Mouse (Mus musculus) embryo, embryonic 10.5 days (tissue): Measurements from ENCODE around the gene Clstn2.

Source experiments
- DNase-seq: peaks from one replicate; pipeline ENCODE4 v3.0.0-alpha.2; 2015; ENCODE audit warnings: low spot score

The Clstn2 gene

GRCm38 (mm10) chr9:97679106-97679505 lies 353.9 kb downstream of the Clstn2 start:
- no peak for DNase-seq

- no peak for DNase-seq
These were observed 355.9 kb downstream of the Clstn2 start for GRCm38 (mm10) chr9:97677075-97677474.

- peak; percentile 21 for DNase-seq
These were observed 360.3 kb downstream of the Clstn2 start for GRCm38 (mm10) chr9:97672681-97673080.

DNA sequence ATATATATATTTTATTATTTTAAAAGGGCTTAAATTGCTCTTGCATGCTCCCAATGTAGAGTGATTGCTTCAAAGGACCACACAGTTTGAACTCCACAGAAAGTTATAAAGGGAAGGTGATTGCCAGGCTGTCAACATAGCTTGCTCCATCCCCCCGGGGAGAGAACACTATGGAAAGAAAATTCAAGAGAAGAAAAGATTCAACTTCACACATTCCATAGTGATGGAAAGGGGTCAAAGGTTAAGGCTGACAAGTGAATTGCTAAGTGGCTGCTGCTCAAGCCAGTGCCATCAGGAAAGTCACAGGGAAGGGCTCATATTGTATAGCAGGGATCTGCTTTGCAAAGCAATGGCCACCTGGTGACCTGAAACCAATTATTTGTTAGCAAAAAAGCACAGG lies 360.8 kb downstream of the Clstn2 start:
- DNase-seq: peak; percentile 83

DNA sequence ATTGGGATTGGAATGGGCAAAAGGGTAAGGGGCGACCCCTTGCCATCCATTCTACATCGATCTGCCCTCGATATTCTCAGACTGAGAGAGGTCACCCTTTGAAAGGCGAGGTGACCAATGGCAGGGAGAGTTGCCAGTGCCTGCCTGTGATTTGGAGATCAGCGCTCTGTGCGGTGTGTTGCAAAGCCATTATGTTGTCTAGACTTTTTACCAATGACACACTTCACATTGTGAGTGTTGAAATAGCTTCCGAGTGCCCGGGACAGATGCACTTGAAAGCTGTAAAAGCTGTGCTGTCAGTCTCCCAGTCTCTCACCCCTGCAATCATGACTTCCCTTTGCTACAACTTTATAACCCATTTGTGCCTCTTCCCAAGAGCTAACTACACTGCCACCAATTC lies 362.3 kb downstream of the Clstn2 start:
- DNase-seq: peak; percentile 10

DNA sequence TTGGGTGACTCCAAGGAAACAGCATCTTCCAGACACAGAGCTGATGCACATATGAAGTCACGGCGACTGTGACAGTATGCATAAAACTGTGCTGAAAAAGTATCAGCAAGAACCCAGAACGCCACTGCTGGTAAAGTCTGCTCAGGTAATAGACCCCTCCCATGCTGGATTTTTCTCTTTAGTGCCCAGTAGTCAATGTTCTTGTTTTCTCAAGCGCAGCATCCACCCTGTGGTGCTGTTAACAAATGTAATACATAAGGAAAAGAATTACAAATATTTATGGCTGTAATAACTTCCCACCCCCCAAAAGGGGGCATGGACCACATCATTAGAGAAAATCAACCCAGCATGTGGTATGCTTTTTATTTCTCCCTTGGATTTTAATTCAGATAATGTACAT lies 372.0 kb downstream of the Clstn2 start:
- DNase-seq: no peak

DNA sequence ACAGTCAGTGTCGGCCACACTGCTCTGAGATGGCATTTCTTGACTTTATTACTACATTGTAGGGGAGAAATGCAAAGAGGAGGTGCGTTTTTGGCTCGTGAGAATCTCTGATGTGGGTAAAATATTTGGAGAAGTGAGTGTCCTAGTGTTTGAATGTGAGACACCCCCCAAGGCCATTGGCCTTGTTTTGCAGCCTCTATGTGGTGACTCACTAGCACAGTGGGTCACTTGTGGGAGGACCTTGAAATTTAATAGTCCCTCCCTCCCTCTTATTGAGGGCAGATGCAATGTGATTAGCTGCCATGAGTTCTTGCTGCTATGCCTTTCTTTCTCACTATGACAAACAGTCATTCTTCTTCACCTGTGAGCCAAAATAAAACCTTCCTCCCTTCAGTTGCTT lies 374.2 kb downstream of the Clstn2 start:
- DNase-seq: no peak

DNA sequence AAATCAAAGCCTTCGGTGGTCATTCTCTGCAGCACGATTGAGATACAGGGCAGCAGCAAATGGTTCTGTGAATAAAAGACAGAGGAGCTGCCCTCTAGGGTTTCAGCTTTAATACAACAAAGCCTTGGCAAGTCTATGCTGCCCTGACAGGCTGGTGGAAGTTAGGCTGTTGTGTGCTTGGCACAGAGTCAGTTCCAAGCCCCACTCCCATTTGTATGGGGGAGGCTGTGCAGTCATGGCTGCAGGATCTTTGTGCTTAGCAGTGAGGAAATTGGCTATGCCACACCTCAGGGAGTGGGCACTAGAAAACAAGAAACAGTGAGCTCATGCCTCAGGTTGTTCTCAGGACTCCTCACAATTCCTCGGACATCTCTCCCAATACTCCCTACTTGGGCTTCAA lies 384.6 kb downstream of the Clstn2 start:
- no peak for DNase-seq

DNA sequence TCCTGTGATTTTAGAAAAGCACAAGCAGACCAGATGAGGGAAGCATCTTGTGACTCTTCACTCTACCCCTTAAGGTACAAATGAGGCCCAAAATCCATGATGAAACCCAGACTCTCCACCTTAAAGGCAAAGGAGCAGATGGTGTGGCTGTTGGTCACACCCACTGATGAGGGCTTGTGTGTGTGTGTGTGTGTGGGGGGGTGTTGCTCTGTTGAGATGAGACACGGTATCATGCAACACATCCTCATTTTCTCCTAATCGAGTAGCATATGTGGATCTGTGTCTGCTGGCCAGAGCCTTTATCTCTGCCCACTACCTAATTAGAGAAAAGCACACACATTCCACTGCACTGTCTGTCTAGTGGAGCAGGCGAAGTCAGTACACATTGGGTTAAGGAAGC lies 387.2 kb downstream of the Clstn2 start:
- DNase-seq: no peak

DNA sequence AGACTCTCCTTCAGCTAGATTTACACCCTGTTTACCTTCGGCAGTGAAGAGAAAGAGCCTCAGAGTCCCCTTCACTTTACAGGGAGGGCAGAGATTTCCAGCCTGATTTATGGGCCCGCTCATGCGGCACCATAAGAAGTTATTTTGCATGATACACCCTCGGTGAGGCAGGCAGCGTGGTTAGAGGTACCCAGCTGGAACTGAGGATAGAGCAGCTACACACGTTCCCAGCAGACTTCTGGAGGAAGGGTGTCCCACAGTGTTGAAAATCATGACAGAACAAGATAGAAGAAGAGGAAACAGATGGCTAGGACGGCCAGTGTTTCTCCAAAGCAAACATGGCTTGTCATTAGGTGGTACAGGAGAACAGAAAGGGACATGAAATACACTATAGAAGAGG lies 390.6 kb downstream of the Clstn2 start:
- no peak for DNase-seq

DNA sequence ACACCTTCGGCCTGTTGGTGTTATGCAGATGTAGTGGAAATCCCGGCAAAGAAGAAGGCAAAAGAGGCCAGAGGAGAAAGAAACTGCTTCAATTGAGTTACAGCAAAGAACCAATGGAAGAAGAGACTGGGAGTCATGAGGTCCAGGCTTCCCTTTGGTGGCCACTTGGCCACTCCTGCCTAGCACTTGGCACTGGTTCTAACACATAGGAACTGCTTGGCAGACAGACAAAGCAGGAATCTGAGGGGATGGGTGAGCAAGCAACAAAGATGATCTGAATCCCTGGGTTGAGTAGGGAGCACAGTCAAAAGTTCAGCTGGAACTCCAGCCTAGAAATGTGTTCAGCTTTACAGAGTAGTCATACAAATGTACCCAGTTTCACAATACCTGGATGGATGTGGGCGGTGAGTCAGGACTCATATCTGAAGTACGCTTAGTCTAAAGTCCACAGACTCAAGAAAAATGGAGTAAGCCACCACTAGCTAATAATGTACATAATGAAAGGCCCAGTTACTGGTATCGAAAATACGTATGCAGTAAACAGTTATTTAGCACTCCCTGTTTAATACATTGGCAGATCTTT lies 392.9 kb downstream of the Clstn2 start:
- no peak for DNase-seq

DNA sequence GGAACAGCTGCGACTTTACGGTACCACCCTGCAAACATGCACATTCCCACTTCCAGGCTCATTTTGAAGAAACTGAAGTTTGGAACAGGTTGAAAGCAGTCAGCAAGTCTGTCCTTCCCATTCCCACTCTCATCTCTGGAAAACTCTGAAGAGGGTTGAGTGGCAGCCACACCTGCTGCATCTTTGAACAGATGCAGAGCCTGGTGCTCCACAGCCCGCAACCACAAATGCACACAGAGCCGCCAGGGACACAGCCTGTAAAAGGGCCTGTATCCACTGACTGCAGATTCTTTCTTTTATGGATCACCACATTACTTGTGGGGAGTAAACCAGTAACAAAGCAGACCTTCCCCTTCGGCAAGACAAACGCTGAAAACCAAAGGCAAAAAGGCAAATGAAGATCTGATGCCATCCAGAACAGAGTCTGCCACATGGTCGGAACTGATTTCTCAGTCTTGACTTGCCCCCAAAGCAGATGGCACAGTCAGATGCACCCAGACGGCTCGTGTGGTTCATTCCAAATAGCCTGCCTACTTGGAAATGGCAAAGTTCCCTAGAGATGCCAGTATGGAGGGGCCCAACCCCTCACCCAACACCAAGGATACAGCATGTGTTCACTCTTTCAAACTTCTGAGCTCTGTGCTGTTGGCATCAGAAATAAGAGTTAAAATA lies 394.2 kb downstream of the Clstn2 start:
- no peak for DNase-seq

GRCm38 (mm10) chr9:97635351-97635750 lies 397.6 kb downstream of the Clstn2 start:
- DNase-seq: no peak

GRCm38 (mm10) chr9:97634831-97635230 lies 398.1 kb downstream of the Clstn2 start:
- DNase-seq: no peak

- peak; percentile 20 for DNase-seq
These were observed 403.8 kb downstream of the Clstn2 start for GRCm38 (mm10) chr9:97629180-97629579.

DNA sequence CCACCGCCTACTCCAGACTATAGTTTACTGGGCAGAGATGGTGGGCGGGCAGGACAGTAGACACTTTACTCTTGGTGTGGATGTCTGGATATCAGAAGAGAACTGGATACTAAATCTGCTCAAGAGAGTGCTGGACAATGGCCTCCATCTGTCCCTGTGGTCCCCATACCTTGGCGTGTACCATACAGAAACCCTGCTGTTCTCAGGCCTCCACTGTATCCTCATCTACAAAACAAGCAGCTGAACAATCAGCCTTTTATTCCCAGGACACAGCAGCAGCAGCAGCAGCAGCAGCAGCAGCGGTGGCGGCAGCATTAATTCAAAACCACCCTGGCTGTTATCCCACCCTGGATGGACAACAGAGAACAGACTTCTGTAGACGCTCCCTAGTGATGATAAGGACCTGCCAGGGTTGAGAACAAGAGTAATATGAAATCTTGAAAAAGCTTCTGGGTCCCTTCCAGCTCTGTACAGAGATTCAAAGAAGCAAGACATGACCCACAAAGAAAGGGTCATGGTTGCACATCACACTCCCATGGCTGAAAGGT lies 404.5 kb downstream of the Clstn2 start:
- DNase-seq: peak; percentile 10

DNA sequence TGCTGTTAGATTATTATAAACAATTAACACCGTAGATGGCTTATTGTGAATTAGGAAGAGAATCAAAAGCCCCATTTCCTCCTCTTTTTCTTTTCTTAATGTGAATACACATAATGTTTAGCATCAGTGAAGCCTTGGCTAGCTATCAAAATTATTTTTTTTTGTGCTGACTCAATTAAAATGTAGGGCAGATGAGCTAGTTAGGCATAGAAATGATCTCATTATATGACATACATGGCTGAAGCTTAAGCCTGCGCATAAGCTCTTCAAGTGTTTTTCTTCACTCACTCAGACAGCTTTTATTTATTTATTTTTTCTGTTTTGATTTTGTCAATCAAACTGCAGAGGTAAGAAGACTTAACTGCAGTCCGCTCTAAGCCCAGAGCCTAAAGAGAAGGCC lies 405.1 kb downstream of the Clstn2 start:
- DNase-seq: no peak

DNA sequence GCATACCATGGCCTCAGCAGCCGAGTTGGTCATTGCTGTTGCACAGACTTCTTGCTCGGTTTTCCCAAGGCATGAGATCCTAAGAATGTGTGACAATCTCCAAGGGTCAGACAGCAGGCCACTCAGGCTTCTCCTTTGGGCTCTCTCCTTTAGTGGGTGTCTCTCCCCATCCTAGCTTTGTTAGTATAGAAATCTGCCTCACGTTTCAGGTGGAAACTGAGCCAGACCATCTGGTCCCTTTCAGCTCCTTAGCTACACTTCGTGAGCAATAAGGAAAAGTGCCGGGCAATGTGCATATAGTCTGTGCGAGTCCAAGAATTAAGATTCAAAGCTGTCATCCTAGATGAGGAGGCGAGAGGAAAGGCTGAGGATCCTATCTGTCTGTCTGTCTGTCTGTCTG lies 422.4 kb downstream of the Clstn2 start:
- no peak for DNase-seq

- DNase-seq: no peak
These were observed 429.3 kb downstream of the Clstn2 start for GRCm38 (mm10) chr9:97603729-97604128.

DNA sequence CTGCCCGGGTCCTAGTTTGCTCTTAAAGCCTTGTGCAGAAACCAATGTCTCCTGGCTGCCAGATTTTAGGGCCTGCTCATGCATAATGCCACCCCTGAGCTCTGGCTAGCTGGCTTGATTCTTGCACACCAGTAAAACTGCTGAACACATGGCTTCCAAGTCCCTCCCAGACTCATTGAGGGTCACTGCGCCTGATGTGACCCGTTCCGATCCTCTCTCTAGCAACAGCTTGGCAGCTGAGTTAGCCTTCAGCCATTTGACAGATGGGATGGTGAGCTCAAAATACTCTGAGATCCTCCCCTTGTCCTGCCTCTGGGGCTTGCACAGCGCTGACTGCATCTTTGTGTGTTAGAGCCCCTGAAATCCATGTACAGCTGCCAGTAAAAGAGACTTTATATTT lies 430.5 kb downstream of the Clstn2 start:
- DNase-seq: peak; percentile 59

DNA sequence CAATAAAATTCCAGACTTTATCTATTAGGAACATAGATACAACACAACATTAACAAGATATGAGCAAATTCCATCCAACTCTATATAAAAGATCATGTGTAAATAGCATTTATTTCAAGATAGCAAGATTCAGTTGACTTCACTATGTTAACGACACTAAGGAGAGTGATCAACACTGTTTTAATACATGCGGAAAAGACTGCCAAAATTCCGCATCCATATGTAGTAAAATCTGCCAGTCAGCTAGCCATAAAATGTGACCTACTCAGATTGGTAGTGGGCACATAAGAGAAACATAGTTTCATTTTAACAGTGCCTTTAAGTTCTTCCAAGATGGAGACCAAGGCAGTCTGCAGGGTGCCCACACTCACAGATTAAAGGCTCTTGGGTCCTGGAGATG lies 434.0 kb downstream of the Clstn2 start:
- DNase-seq: no peak

- DNase-seq: no peak
These were observed 442.3 kb downstream of the Clstn2 start for GRCm38 (mm10) chr9:97590712-97591111.

DNA sequence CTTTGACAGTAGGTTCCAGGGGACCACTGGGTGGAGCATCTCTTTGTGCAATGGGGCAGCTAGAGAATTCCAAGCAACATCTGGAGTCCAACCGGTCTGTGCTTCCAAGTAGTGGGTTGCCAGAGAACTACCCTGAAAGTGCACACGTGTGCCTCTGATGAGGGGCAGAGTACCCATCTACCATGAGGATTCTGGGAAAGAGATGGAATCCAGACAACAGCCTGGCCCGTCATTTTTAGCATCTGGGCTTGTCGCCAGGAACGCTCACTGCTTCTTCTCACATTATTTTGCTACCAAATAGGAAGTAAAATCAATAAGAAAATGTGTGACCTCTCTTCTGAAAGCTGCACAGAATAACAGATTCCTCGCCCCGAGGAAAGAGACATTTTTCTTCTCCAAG lies 462.1 kb downstream of the Clstn2 start:
- DNase-seq: no peak

GRCm38 (mm10) chr9:97563121-97563520 lies 469.9 kb downstream of the Clstn2 start:
- no peak for DNase-seq
